Mouse (Mus musculus) CD4-positive, CD25-positive, alpha-beta regulatory T cell, adult 4 months (primary cell): Measurements from ENCODE around the gene Gnpat. TPM values are rescaled to one million over a fixed set of nuclear protein-coding genes. Genes with fewer than 3 reads are reported as not detected.

Experiments used
- ATAC-seq: one replicate; pipeline ENCODE4 v1.8.0; 2017
- polyA plus RNA-seq, 2 experiments: library from polyadenylated mRNA; unstranded; fragments of 100-300 nt; shearing (Covaris generic); gene quantifications; one replicate each; pipeline ENCODE4 v1.2.1; 2017

Gnpat gene
- polyA plus RNA-seq, 2 experiments from 2014 or later: 43.0 to 54.7 TPM

- no peak for ATAC-seq
Observed at GRCm38 (mm10) chr8:124905482-124905881, 42.6 kb downstream of the Gnpat start.

DNA sequence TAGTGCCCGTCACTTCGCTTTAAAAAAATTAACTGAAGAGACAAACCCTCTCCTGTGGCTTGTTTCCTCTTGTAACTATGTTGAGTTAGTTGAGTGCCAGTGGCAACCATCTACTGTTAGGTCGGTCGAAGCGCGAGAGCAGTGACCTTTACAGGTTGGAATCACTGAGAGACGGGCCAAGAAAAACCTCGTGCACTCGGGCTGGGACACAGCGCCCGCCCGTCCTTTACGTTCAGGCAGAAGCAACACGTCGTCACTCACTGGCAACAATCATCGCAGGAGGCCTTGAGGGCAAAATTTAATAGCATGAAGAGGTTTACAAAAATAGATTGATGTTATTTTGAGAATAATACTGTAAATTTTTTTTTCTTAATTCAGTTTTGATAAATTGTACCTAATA is 47.1 kb downstream of the Gnpat start:
- no peak for ATAC-seq

- no peak for ATAC-seq
Observed at GRCm38 (mm10) chr8:124910349-124910748, 47.5 kb downstream of the Gnpat start.

- no peak for ATAC-seq
Observed at GRCm38 (mm10) chr8:124911938-124912872, 49.4 kb downstream of the Gnpat start.

DNA sequence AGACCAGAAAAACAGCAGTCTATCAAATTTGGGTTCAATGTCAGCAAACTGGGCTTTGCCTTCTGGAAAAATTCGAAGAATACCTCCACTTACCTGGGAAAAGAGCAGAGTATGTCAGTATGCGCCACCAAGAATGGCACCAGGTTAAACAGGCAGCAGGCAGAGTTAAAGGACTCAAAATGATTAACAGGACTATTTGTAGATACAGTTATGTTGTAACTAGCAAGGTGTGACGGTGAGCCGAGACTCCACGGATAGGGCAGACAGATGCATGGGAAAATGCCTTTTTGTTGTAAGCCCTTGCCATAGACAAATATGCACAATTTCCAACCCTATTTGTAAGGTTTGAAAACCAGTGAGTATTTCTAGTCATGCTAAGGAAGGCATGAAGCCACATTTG is 51.2 kb downstream of the Gnpat start:
- no peak for ATAC-seq

DNA sequence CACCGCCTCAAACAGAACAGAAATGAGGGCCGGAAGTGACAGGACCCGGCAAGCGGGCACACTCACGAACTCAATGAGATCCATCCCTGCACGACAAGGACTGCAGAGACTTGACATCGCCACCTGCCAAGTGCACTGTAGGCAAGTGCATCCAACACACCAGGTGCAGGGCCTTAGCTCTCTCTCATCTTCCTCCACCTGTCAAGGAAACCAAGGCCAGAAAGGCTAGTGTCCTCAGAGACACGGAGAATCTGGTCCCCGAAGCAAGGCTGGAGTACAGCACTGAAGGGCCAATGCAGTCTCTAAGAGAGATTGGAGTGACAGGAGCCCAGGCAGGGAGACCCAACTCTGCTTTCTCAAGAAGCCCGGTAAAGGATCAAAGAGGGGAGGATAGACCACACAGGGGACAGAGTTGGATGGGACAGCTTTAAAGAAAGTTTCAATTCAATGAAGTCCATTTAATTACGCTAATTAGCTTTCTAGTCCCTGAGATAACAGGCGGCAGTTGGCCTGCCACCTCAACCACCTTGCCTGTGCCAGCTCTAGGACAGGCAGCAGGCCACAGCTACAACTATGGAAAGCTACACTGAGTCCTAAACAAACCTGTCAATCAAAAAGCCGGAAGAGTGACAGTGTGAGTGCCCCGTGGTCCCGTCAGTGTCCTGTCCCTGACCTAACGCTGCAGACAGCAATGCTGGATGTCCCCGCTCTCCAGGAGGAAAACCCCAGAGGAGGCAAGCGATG is 55.1 kb downstream of the Gnpat start:
- ATAC-seq: no peak

DNA sequence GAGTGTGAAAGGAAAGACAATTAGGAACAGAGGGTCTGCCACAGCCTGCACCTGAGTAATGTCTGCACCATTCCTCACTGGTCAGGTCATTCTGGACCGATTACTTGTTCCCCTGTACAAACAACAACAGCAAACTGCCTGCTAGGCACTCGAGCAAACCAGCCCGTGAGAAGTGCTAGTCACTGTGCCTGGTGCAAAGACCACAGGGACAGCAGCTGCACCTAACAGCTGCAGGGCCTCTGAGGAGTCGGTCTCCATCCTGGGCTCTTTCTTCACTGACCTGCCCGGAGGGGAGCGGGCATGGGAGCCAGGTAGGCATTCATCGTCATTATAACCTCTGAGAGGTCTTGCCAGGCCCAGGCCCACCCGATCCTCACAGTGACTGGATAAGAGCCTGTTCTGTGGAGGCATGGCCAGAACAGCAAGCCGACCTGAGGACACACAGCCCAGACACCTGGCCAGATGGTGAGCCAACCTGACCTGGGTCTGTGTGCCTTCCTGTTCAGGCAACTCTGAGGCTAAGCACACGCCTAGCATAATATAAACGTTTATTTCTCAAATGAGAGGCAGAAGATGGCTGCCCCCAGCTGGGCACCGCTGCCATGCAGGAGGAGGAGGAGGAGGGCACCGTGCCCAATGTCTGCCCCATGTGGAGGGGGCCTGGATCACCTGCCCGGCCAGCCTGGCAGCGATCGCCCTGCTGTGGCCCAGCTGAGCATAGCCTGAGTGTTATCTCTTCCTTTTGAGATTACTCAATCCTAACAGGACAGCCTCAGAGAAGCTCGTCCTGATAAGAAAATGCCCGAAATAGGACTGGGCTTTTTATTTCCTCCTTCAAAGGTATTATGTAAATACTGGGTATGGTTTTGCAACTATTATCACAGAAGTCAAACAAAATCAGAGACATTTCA is 58.8 kb downstream of the Gnpat start:
- no peak for ATAC-seq

DNA sequence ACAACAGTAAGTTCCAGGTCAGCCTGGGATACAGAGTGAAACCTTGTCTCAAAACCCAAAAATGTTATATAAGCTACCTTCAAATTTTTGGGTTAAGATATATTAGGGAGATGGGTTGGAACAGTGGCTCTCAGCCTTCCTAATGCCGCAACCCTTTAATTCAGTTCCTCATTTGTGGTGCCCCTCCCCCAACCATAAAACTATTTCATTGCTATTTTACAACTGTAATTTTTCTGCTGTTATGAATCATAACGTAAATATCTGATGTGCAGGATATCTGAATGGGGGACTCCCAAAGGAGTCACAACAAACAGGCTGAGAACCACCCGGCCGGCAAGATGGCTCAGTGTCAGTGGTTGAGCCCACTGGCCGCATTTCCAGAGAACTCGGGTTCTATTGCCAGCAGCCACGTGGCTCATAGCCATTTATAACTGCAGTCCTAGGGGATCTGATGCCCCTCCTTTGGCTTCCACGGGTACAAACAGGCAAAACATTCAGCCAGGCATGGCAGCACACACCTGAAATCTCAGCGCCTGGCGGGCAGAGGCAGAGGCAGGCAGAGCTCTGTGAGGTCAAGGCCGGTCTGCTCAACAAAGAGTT is 59.8 kb downstream of the Gnpat start:
- ATAC-seq: no peak

GRCm38 (mm10) chr8:124923971-124924652 is 61.3 kb downstream of the Gnpat start:
- ATAC-seq: no peak

DNA sequence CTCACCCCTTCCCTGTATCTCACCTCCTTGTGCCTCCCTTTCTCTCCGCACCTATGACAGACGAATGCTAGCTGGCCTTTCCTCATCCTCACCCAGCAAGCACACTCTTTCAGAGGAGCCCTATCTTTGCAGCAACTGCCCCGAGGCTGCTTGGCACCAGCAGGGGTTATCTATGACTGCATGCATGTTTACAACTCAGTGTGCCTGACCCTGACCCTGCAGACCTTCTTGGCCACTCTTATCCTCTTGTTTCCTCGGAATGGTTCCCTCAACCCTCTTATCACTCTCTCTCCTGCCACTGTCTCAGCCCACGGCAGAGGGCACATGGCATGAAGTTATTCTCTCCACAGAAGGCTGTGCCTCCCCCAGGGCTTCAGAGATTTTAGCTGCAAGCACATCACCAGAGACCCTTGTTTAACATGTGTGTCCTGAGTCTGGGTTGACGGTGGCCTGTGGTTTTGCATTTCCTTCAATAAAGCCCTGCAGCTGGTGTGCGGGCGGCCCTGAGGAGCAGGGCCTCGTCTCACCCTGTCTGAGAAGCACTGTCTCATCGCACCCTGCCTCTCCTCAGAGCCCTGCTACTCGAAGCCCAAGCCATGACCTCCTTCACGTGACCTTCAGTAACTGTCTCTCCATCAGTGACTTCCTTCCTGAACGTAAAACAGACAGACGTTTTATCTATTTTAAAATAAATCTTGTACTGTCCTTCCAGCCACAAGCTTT is 62.9 kb downstream of the Gnpat start:
- ATAC-seq: peak; percentile 39

DNA sequence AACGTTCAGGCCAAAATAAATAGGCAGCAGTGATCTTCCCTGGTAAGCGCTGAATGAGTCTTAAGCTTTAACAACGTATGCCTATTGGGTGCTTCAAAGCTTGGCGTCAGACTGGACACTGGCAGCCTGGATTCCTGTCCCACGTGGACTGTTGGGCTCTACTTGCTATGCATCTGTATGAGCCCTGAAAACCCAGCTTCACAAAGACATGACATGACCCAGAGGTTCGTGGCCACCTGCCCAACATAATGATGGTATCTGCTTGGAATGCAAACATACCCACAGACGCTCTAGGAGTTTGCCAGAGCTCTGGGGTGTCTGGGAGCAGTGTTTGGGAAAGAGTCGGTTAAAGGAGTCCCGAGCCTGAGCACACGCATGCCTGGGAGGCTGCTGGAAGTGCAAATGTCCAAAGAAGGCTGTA is 63.5 kb downstream of the Gnpat start:
- no peak for ATAC-seq

DNA sequence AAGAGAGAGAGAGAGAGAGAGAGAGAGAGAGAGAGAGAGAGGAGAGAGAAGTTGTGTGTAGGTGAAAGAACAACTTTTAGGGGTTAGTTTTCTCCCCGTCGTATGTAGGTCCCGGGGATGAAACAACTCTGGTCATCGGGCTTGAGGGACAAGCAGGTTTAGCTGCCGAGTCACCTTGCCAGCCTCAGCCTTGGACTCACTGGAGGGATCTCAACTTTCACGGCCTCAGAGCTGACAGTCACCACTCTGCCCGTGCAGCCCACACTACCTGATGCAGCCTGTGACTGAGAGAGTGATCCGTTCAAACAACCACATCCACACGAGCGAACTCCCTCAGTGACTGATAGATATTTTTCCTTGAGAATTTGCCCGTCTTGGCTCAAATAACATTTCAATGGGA is 66.2 kb downstream of the Gnpat start:
- ATAC-seq: no peak

GRCm38 (mm10) chr8:124930086-124930485 is 67.3 kb downstream of the Gnpat start:
- no peak for ATAC-seq

- no peak for ATAC-seq
Observed at GRCm38 (mm10) chr8:124930649-124931048, 67.8 kb downstream of the Gnpat start.

- no peak for ATAC-seq
Observed at GRCm38 (mm10) chr8:124932435-124932834, 69.6 kb downstream of the Gnpat start.

DNA sequence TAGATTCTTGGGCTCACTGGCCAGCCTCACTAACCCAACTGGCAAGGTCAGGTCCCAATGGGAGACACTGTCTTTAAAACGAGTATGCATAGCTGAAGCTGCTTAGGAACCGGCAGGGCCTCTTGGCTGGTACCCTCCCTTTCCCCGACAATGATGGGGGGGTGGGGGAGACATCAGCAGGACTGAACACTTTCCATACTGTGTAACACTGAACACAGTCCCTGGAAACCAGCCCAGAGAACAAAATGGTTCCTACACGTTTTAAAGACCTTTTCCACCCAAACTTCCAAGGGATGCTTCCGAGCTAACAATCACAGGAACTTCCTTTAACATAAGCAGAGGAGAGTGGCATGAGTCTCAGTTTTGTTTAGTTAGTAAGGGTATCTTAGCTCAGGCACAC is 72.3 kb downstream of the Gnpat start:
- no peak for ATAC-seq

GRCm38 (mm10) chr8:124936699-124937098 is 73.9 kb downstream of the Gnpat start:
- ATAC-seq: no peak

DNA sequence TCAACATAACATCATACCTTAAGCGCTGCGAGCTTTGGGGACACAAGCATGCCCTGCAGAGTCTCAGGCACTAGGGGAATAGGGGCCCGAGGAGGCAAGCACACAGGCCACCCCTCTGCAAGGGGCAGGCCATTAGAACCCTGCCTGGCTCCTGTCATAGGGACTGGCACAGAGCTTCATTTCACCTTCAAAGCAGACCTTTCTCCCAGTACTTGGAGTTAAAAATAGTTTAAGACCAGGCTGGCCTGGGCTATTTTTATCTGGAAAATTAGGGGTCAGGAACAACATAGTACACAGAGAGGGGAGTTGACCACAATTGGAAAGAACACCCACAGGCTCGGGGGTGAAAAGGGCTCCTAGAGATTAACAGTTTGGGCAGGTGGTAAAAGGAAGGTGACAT is 74.5 kb downstream of the Gnpat start:
- ATAC-seq: no peak
